Mouse (Mus musculus) layer of hippocampus, postnatal 36 days (tissue): ENCODE measurements at regions not wholly inside any gene's neighbourhood (a gene's known extent, or its start where the extent isn't known, plus 50 kb on each side); places are given as distances from the start of the nearest gene placed in this dataset.
A peak's percentile ranks its signal among the peaks of the same experiment; 100 is the strongest.

Source experiments
- DNase-seq, 2 experiments: peaks; one replicate each; pipeline ENCODE4 v3.0.0; 2022

GRCm38 (mm10) chr7:88185120-88185796 is 92.6 kb upstream of the Ctsc start:
- DNase-seq = no peak

GRCm38 (mm10) chr7:88187555-88187954 is 90.3 kb upstream of the Ctsc start:
- no peak for DNase-seq

- DNase-seq = no peak
These were observed 85.1 kb upstream of the Ctsc start for GRCm38 (mm10) chr7:88192771-88193170.

GRCm38 (mm10) chr7:88199043-88199442 is 78.8 kb upstream of the Ctsc start:
- no peak for DNase-seq

- no peak for DNase-seq
These were observed 77.9 kb upstream of the Ctsc start for GRCm38 (mm10) chr7:88199929-88200538.

GRCm38 (mm10) chr7:88201658-88202364 is 76.1 kb upstream of the Ctsc start:
- DNase-seq = no peak

- no peak for DNase-seq
These were observed 71.6 kb upstream of the Ctsc start for GRCm38 (mm10) chr7:88206223-88206827.

- DNase-seq = peak; percentile 44 to 47
These were observed 70.8 kb upstream of the Ctsc start for GRCm38 (mm10) chr7:88206914-88207710.

- no peak for DNase-seq
These were observed 63.1 kb upstream of the Ctsc start for GRCm38 (mm10) chr7:88214713-88215198.

GRCm38 (mm10) chr7:88215425-88215824 is 62.5 kb upstream of the Ctsc start:
- DNase-seq = no peak

- DNase-seq = no peak
These were observed 55.7 kb upstream of the Ctsc start for GRCm38 (mm10) chr7:88222141-88222540.

GRCm38 (mm10) chr7:88225800-88226199 is 52.1 kb upstream of the Ctsc start:
- no peak for DNase-seq
